Mouse (Mus musculus): Measurements from ENCODE around the gene Gm28729.
A peak's percentile ranks its signal among the peaks of the same experiment; 100 is the strongest.
"Not testable (repeated sequence)": the region's sequence is repeated elsewhere in the genome, so short reads cannot be mapped to it uniquely, and the experiment has no call there.

The Gm28729 gene

GRCm38 (mm10) chr9:96517429-96517828, 7.6 kb downstream of the Gm28729 start:
- no peak for DNase-seq

DNA sequence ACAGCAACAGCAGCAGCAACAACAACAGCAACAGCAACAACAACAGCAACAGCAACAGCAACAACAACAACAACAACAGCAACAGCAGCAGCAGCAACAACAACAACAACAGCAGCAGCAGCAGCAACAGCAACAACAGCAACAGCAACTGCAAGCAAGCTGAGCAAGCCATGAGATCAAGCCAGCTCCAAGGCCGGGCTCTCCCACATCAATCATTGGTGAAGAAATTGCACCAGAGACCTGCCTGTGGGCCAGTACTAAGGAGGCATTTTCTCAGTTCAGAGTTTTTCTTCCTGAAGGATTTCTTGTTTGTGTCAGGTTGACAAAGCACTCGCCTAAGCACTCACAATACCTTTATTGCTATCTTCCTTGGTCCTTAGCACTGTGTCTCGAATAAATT, 8.3 kb downstream of the Gm28729 start:
- no peak for DNase-seq

DNA sequence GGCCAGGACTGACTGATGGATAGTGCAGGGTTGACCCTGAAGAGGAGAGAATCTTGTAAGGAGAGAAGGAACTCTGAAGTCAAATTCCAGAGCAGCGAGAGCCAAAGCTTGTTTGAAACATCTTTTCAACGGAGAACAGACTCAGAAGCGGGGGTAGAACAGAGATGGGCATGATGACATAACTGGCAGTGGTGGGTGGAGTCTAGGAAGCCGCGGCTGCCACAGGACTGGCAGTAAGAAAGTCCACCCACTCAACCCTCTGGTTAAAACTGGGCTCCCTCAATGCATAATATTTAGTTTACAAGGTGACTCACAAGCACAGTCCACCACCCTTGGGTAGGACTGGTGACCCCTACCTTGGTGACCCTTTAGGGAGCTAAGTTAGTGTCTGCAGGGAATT, 9.3 kb downstream of the Gm28729 start:
- DNase-seq, result no peak

GRCm38 (mm10) chr9:96514278-96514677, 10.8 kb downstream of the Gm28729 start:
- no peak for DNase-seq

DNA sequence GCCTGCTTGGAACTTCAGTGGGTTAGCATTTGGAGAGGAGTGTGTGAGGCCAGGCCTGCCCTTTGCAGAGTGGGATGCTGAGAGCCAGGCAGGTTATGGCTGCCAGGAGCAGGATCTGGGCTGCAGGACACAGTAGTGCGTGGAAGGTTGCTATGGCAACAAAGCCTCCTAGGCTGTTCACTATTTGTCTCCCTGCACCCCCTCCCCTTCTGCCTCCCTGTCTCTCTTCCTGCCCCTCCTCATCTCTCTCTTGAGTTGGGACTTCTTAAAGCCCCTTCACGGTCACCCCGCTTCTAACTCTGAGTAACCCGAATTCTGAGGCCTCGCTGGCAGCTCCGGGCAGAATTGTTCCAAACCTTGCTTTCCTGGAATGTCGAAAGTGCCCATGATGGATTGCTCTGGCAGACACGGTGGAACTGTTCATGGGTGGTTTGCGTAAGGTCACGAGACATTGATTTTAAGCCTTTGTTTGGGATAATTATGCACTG, 19.0 kb downstream of the Gm28729 start:
- peak; percentile 34 for DNase-seq

- no peak for DNase-seq
Observed at GRCm38 (mm10) chr9:96505156-96505555, 19.9 kb downstream of the Gm28729 start.

GRCm38 (mm10) chr9:96504116-96504895, 20.8 kb downstream of the Gm28729 start:
- no peak for DNase-seq

- no peak for DNase-seq
Observed at GRCm38 (mm10) chr9:96502856-96503610, 22.0 kb downstream of the Gm28729 start.

DNA sequence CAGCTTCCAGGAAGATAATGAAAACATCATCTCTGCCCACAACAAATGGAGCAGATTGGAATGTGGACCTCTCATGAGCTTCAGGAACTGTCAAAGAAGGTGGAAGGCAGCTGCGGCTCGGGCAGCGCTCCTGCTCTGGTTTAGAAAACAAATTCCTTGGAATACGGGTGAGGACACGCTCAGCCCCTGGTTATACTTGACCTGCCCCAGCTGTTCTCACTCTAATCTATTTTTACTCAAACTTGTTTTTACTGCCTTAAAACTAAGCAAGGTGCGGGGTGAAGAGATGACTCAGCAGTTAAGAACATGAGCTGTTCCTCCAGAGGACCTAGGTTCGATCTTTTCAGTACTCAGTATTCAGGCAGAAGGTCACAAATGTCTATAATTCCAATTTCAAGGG, 23.8 kb downstream of the Gm28729 start:
- DNase-seq, result no peak

DNA sequence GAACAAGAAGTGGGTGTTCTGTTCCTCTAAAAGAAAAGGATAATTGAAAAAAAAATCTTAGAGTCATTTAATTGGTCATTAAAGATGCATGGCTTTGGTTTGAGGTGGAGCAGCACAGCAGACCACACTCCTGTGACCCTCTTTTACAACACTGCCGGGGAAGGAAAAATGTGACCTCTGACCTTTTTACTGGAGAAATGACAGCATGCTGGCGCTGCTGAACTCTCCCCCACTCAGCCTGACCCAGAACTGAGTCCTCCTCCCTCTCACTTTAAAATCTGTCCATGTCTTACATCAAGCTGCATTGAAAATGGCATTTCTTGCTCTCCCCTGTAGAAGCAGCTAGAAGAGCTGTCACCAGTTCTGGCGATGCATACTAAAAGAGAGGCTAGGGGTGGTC, 31.9 kb downstream of the Gm28729 start:
- no peak for DNase-seq

DNA sequence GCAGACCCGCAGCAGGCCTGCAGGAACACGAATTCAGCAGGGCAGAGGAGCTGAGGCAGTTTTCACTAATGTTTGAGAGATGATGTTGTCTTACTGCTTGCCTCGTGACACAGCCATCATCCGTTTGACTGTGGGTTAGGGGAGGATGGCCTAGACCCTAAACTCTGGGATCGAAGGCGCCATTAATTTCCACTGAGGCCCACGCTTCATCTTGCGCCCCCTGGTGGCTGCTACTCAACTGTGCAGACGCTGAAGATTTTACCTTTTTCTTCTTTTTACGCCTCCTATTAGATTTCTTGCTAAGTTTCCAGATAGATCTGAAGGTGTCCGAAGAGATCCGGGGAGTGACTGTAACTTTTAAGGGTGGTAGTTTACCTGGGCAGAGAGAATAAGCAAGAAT, 33.3 kb downstream of the Gm28729 start:
- peak; percentile 68 for DNase-seq

DNA sequence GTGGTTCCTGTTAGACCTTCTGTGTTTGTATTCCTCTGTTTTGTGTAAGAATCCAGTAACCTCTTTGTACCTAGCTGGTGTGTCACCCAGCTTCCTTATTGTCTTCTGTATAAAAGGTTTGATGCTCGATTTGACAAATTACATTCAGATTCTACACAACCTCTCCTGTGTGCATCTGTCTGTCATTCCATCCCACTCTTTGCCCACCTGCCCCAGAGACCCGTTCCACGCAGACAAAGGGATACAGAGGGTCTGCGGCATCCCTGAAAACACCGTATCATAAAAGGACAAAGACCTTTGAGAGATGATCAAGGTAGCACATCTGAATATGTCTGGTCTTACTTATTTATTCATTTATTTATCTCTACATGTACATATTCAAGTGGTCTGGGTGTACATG, 37.2 kb downstream of the Gm28729 start:
- not testable (repeated sequence) for DNase-seq

- no peak for DNase-seq
Observed at GRCm38 (mm10) chr9:96483648-96484047, 41.4 kb downstream of the Gm28729 start.

- DNase-seq, result no peak
Observed at GRCm38 (mm10) chr9:96483028-96483427, 42.0 kb downstream of the Gm28729 start.

DNA sequence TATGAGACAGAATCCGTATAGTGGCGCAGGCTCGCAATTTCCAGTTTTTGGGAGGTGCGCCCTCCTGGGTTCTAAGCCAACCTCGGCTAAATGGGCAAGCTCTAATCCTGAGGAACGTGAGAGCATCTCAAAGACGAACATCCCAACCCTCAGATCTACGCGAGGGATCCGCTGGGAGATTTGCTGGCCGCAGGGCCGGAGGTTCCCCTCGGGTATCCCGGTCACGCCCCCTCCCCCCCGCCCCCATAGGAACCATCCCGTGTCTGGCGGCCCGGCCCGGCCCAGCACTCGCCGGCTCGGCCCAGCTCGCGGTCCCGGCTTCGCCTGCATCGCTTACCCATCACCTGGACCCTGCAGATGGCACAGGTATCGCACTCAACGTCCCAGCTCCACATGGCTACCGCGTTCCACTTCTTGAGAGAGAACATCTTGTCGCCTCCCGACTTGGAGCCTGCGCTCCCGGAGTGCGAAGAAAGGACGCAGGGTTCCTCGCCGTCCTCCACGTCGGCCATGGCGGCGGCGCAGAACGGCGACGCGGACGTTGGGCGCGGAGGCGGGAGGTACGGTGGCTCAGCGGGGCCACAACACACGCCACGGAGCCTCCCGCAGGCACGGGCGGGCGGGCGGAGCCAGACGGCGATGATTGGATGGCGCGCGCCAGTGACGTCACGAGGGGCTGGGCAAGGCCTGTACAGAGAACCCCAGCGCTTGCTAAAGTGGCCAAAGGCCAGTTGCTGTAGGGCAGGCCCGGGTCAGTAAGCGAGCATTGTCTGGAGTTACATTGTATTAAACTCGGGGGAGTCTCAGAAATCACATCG, 46.8 kb downstream of the Gm28729 start, which contains the start of gene Rnf7:
TSS of gene Rnf7 (minus strand) at position 605 of the 818 bp plus-strand sequence.
- DNase-seq, result peak; percentile 99

DNA sequence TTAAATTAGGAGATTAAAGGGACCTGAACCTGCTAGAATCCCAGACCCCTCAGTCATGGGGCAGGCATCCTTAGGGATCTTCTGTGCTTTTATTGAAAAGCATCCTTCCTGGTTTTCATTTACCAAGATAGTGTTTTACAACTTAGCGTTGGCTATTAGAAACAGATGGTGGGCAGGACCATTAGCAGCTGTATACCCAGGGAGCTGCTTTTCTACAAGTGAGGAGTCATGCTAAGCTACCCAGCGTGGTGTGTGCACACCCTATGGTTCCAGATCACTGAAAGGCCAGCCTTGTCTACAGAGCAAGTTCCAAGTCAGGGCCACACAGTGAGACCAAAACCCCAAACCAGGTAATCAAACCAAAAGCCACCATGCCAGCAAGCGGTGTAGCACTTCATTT, 52.7 kb downstream of the Gm28729 start:
- no peak for DNase-seq

GRCm38 (mm10) chr9:96471681-96472080, 53.4 kb downstream of the Gm28729 start:
- DNase-seq, result not testable (repeated sequence)

DNA sequence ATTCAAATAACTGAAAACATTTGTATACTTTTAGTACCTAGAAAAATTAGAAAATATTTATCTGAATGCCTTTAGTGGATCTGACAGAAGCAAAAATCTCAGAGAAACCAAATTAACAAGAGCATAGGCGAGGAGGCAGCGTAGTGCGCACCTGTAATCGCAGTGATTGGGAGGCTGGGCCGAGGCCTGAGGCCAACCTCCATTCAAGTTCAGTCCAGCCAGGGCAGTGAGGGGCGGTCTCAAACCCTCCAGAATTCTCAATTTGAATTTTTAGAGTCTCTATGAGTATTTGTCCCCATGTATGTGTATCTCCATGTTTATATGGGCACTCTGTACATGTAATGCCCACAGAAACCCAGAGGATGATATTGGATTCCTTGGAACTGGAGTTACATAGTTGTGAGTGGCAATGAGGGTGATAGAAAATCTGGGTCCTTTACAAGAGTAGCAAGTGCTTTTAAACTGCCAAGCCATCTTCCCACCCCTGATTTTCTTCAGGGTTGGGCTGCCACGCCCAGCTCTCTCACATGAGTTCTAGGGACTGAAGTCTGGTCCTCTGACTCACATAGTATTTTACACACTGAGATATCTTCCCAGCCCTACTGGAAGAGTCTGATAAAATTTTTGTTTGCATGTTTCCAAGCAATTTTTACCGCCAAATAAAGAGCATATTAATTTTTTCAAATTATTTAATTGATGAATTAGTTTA, 54.6 kb downstream of the Gm28729 start:
- DNase-seq, result no peak

GRCm38 (mm10) chr9:96469556-96470265, 55.4 kb downstream of the Gm28729 start:
- DNase-seq, result no peak

GRCm38 (mm10) chr9:96463708-96464107, 61.4 kb downstream of the Gm28729 start:
- no peak for DNase-seq

DNA sequence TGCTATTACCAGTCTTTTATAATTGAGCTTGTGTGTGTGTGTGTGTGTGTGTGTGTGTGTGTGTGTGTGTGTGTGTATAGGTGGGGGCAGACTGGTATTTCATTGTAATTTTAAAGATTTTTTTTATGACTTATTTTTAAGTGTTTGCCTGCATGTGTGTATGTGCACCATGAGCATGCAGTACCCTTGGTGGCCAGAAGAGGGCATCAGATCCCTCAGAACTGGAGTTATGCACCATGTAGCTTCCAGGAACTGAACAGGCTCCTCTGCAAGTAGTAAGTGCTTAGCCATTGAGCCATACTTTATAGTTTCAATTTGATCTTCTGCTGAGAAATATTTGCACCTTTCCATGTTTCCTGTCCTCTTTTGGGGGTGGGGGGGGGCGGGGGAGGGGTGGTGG, 63.5 kb downstream of the Gm28729 start:
- no peak for DNase-seq
